In the genomic region with DNA sequence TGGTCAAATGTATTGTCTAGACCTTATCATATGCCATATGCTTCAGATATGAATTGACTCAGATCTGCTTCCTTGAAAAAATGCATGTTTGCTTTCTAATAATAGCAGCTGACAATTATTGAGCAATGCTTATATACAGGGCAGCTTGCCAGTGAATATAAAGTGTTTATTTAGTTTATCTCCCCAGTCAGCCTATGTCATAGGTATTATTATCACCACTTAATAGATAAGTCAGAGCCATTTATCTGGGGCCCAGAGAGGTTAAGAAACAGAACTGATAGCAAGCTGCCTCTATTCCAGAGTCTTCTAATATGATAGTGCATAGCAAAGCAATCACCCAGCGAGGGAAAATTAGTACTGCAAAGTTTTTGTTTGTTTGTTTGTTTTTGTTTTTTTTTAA, we compare ENCODE assay signal across 33 mouse cellular contexts. TPM values are rescaled to one million over a fixed set of nuclear protein-coding genes. Genes with fewer than 3 reads are reported as not detected.
DNase-seq lines count a peak whose midpoint lies in the region; ATAC-seq lines count a peak whose summit lies in the region.
"Had no signal": no experiment of that assay in that cellular context is flagged by ENCODE, and none has a peak within 500 bp of the region (broad histone marks: within the 10 kb centered on the region; RNA-seq: fewer than 3 reads in every experiment).

No protein-coding gene starts in this region.

- H3K4me2 ChIP-seq in liver, embryonic 11.5 days: no peak overlapping the region; the same call in 1 of the 2 replicates
- no peak overlapping the region for H3K4me2 ChIP-seq in intestine, embryonic 16.5 days (ENCODE audit: low read depth, low read length)
- H3K4me2 ChIP-seq in liver, embryonic 16.5 days (ENCODE audit: low read depth, low read length): no peak overlapping the region
- H3K4me2 ChIP-seq in hindbrain, embryonic 13.5 days: no peak overlapping the region
- H3K4me2 ChIP-seq: forebrain, embryonic 13.5 days; heart, embryonic 13.5 days; hindbrain, embryonic 14.5 days; limb, embryonic 12.5 days; midbrain, embryonic 13.5 days had no signal

- no peak overlapping the region for H3K4me3 ChIP-seq in liver, embryonic 11.5 days (ENCODE audit: low read depth, low read length)
- H3K4me3 ChIP-seq in intestine, embryonic 16.5 days (ENCODE audit: low read length): no peak overlapping the region
- H3K4me3 ChIP-seq in liver, embryonic 16.5 days (ENCODE audit: low read depth, low read length): no peak overlapping the region
- H3K4me3 ChIP-seq in hindbrain, embryonic 13.5 days: no peak overlapping the region
- H3K4me3 ChIP-seq: forebrain, embryonic 13.5 days; heart, adult 2 months; heart, embryonic 13.5 days; layer of hippocampus, adult 2 months; limb, embryonic 12.5 days; midbrain, embryonic 13.5 days had no signal

- intact Hi-C loops in heart, postnatal 14 days (cut with DNase I): no loop called here

- H3K27ac ChIP-seq in liver, embryonic 11.5 days (ENCODE audit: low read depth, low read length): no peak overlapping the region
- no peak overlapping the region for H3K27ac ChIP-seq in intestine, embryonic 16.5 days (ENCODE audit: low read length)
- H3K27ac ChIP-seq in liver, embryonic 16.5 days (ENCODE audit: low read length): no peak overlapping the region
- H3K27ac ChIP-seq in hindbrain, embryonic 13.5 days: no peak overlapping the region
- H3K27ac ChIP-seq: forebrain, embryonic 13.5 days; hindbrain, embryonic 14.5 days; layer of hippocampus, adult 2 months; limb, embryonic 12.5 days; macrophage; midbrain, embryonic 13.5 days had no signal

- peak; percentile 64 for ATAC-seq in liver, embryonic 11.5 days (replicated peaks; ENCODE audit: low FRiP score)
- ATAC-seq in intestine, embryonic 16.5 days: peak; percentile 78
- peak; percentile 72 for ATAC-seq in liver, embryonic 16.5 days (ENCODE audit: low read depth)
- ATAC-seq in hindbrain, embryonic 13.5 days (ENCODE audit: low FRiP score): no peak
- ATAC-seq: forebrain, embryonic 13.5 days; inflammation-experienced regulatory T-cells, adult 6 months; midbrain, embryonic 13.5 days; Patski had no signal

- peaks cover 3% of the 10 kb centered on the region for H3K4me1 ChIP-seq in liver, embryonic 11.5 days (replicated peaks; ENCODE audit: control insufficient read depth, insufficient read depth, low read length)
- peaks cover 6% of the 10 kb centered on the region; the same call in 1 of the 2 replicates for H3K4me1 ChIP-seq in intestine, embryonic 16.5 days (ENCODE audit: control insufficient read depth, insufficient read depth, low read length)
- peaks cover 11% of the 10 kb centered on the region for H3K4me1 ChIP-seq in liver, embryonic 16.5 days (ENCODE audit: control insufficient read depth, low read depth, low read length)
- no peaks in the 10 kb centered on the region for H3K4me1 ChIP-seq in hindbrain, embryonic 13.5 days (replicated peaks)
- H3K4me1 ChIP-seq: forebrain, embryonic 13.5 days had no signal

- no peak for DNase-seq in liver, embryonic 11.5 days (ENCODE audit: low spot score)
- no peak for DNase-seq in liver
- no peak for DNase-seq in heart, postnatal 14 days
- no peak for DNase-seq in left cerebral cortex, adult 9 months (ENCODE audit: low spot score in 2 of 2)
- DNase-seq: adrenal gland, adult 2 months; cerebellum, adult 18-20 months; cerebellum, postnatal 36 days; embryo, embryonic 11 days; gastrocnemius, postnatal 36 days; heart, adult 2 months; heart, postnatal 36 days; kidney, adult 9 months; kidney, postnatal 25 days; lung, adult 2 months had no signal

- H3K36me3 ChIP-seq in liver, embryonic 11.5 days (ENCODE audit: control insufficient read depth, insufficient read depth, low read length): no peaks in the 10 kb centered on the region
- H3K36me3 ChIP-seq in intestine, embryonic 16.5 days (ENCODE audit: control insufficient read depth, insufficient read depth, low read length): no peaks in the 10 kb centered on the region
- no peaks in the 10 kb centered on the region; the same call in 1 of the 2 replicates for H3K36me3 ChIP-seq in liver, embryonic 16.5 days (ENCODE audit: control insufficient read depth, insufficient read depth)
- H3K36me3 ChIP-seq in hindbrain, embryonic 13.5 days: no peaks in the 10 kb centered on the region
- H3K36me3 ChIP-seq: limb, embryonic 12.5 days had no signal

- no peak overlapping the region for H3K9ac ChIP-seq in liver, embryonic 11.5 days (ENCODE audit: low read depth, low read length)
- H3K9ac ChIP-seq in intestine, embryonic 16.5 days (ENCODE audit: low read depth, low read length): no peak overlapping the region
- H3K9ac ChIP-seq in liver, embryonic 16.5 days (ENCODE audit: low read depth, low read length): no peak overlapping the region
- H3K9ac ChIP-seq in hindbrain, embryonic 13.5 days: no peak overlapping the region
- H3K9ac ChIP-seq: forebrain, embryonic 13.5 days; heart, embryonic 13.5 days; hindbrain, embryonic 14.5 days; limb, embryonic 12.5 days; midbrain, embryonic 13.5 days had no signal

- no peaks in the 10 kb centered on the region for H3K9me3 ChIP-seq in liver, embryonic 11.5 days (ENCODE audit: control insufficient read depth, low read length)
- H3K9me3 ChIP-seq in intestine, embryonic 16.5 days (ENCODE audit: control insufficient read depth, low read length): no peaks in the 10 kb centered on the region
- H3K9me3 ChIP-seq in liver, embryonic 16.5 days (replicated peaks; ENCODE audit: control insufficient read depth, low read length): no peaks in the 10 kb centered on the region
- H3K9me3 ChIP-seq in hindbrain, embryonic 13.5 days: no peaks in the 10 kb centered on the region
- H3K9me3 ChIP-seq: forebrain, embryonic 13.5 days; heart, embryonic 13.5 days; limb, embryonic 12.5 days; midbrain, embryonic 13.5 days had no signal

- 54% methylated on average over 1 of the region's 1 CpGs for WGBS in liver, embryonic 11.5 days
- 53% methylated on average over 1 of the region's 1 CpGs for WGBS in intestine, embryonic 16.5 days
- WGBS in liver, embryonic 16.5 days (ENCODE audit: insufficient replicate concordance): 14% methylated on average over 1 of the region's 1 CpGs
- 79% methylated on average over 1 of the region's 1 CpGs for WGBS in hindbrain, embryonic 13.5 days

- H3K27me3 ChIP-seq in liver, embryonic 11.5 days (replicated peaks; ENCODE audit: control insufficient read depth, insufficient read depth, low read length): no peaks in the 10 kb centered on the region
- H3K27me3 ChIP-seq in intestine, embryonic 16.5 days (replicated peaks; ENCODE audit: control insufficient read depth, insufficient read depth, low read length): no peaks in the 10 kb centered on the region
- no peaks in the 10 kb centered on the region for H3K27me3 ChIP-seq in liver, embryonic 16.5 days (ENCODE audit: control insufficient read depth, insufficient read depth, low read depth, low read length)
- no peaks in the 10 kb centered on the region for H3K27me3 ChIP-seq in hindbrain, embryonic 13.5 days
- H3K27me3 ChIP-seq: forebrain, embryonic 13.5 days; heart, embryonic 13.5 days; limb, embryonic 12.5 days; midbrain, embryonic 13.5 days had no signal

RNA-seq across cellular contexts. Expression of a gene that starts 10.2 kb away (rescaled TPM):
- polyA plus RNA-seq in liver, embryonic 11.5 days (2014; fragmentation: Nextera tagmentation; extraction: Ambion mirVana): 41.8 and 44.8 TPM in 2 replicates
- 21.0 and 21.4 TPM in 2 replicates for polyA plus RNA-seq in intestine, embryonic 16.5 days (2015; fragmentation: Nextera tagmentation; extraction: Ambion mirVana)
- 43.1 and 43.7 TPM in 2 replicates for polyA plus RNA-seq in liver, embryonic 16.5 days (2015; fragmentation: Nextera tagmentation; extraction: Ambion mirVana)
- 10 to 100 TPM; 10.9 to 11.3 TPM for total RNA-seq in heart, postnatal 14 days (2021)
- 18.8 and 20.3 TPM in 2 replicates for polyA plus RNA-seq in hindbrain, embryonic 13.5 days (2015; fragmentation: Nextera tagmentation; extraction: Ambion mirVana)

RNA-seq across cellular contexts. Expression of a gene that starts 17.1 kb away (rescaled TPM):
- polyA plus RNA-seq in liver, embryonic 11.5 days (2014; fragmentation: Nextera tagmentation; extraction: Ambion mirVana): 2.1 and 2.2 TPM in 2 replicates
- polyA plus RNA-seq in intestine, embryonic 16.5 days (2015; fragmentation: Nextera tagmentation; extraction: Ambion mirVana): 2.0 and 2.8 TPM in 2 replicates
- 0.91 and 1.5 TPM in 2 replicates for polyA plus RNA-seq in liver, embryonic 16.5 days (2015; fragmentation: Nextera tagmentation; extraction: Ambion mirVana)
- total RNA-seq in heart, postnatal 14 days (2021): 1 to 10 TPM in 1 of 2 experiments, under 1 TPM in 1; 0.98 to 1.4 TPM
- polyA plus RNA-seq in hindbrain, embryonic 13.5 days (2015; fragmentation: Nextera tagmentation; extraction: Ambion mirVana): 1.4 TPM in 1 of 2 replicates, not detected in the other
- total RNA-seq: adrenal gland, adult 2 months; gastrocnemius, postnatal 36 days; layer of hippocampus, adult 2 months; layer of hippocampus, postnatal 25 days; left cerebral cortex, postnatal 14 days had no signal
- polyA plus RNA-seq: adrenal gland, adult 2 months; lung, adult 2 months; Patski; small intestine, adult 2 months had no signal

RNA-seq across cellular contexts. Expression of a gene that starts 59.6 kb away (rescaled TPM):
- not detected in 2 replicates for polyA plus RNA-seq in liver, embryonic 11.5 days (2014; fragmentation: Nextera tagmentation; extraction: Ambion mirVana)
- not detected in 2 replicates for polyA plus RNA-seq in intestine, embryonic 16.5 days (2015; fragmentation: Nextera tagmentation; extraction: Ambion mirVana)
- polyA plus RNA-seq in liver, embryonic 16.5 days (2015; fragmentation: Nextera tagmentation; extraction: Ambion mirVana): not detected in 2 replicates
- not detected for total RNA-seq in heart, postnatal 14 days (2021)
- polyA plus RNA-seq in hindbrain, embryonic 13.5 days (2015; fragmentation: Nextera tagmentation; extraction: Ambion mirVana): not detected in 2 replicates
- total RNA-seq: adrenal gland, adult 2 months; gastrocnemius, adult 18-20 months; gastrocnemius, postnatal 36 days; heart, adult 2 months; heart, postnatal 36 days; layer of hippocampus, adult 2 months; layer of hippocampus, postnatal 25 days; left cerebral cortex, postnatal 14 days; monocyte, adult 5-6 weeks had no signal
- polyA plus RNA-seq: adrenal gland, adult 2 months; embryonic facial prominence, embryonic 14.5 days; forebrain, embryonic 13.5 days; heart, adult 2 months; heart, embryonic 13.5 days; hindbrain, embryonic 14.5 days; inflammation-experienced regulatory T-cells, adult 6 months; limb, embryonic 12.5 days; lung, adult 2 months; macrophage; midbrain, embryonic 13.5 days; neural tube, embryonic 11.5 days; Patski; small intestine, adult 2 months had no signal
